Mouse (Mus musculus): ENCODE measurements at regions not wholly inside any gene's neighbourhood (a gene's known extent, or its start where the extent isn't known, plus 50 kb on each side); places are given as distances from the start of the nearest gene placed in this dataset.
A peak's percentile ranks its signal among the peaks of the same experiment; 100 is the strongest.

DNA sequence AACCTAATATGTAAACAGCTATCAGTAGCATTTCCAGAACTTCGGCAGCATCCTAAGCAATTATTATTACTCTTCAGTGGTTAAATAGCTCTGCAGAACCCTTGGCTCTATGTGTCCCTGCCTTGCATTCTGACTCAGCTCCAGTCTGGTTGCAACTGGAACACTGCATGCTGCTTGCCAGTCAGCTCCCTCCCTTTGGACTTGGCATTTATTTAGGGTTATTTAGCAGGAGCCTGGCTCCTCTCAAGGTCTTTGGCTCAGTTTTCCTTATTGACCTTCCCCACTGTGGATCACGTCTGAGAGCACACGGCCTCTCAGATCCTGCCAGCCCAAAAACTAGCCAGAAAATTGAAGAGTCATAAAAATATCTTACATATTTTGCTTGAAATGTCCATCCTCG, 217.4 kb downstream of the Speer2 start:
- 76% methylated on average over 4 of the region's 4 CpGs for WGBS
- Histone ChIP-seq H3K36me3 (ENCODE audit: control insufficient read depth, insufficient read depth) (no peaks in the 10 kb centered on the region), H3K9me3 (ENCODE audit: control insufficient read depth, low read length) (no peaks in the 10 kb centered on the region), H3K4me3 (replicated peaks; ENCODE audit: low read length) (no peak overlapping the region), H3K4me1 (replicated peaks; ENCODE audit: control insufficient read depth, insufficient read depth, low read length) (no peaks in the 10 kb centered on the region), H3K9ac (replicated peaks; ENCODE audit: low read depth, low read length) (no peak overlapping the region), H3K27me3 (replicated peaks; ENCODE audit: control insufficient read depth, insufficient read depth, low read length) (no peaks in the 10 kb centered on the region), H3K4me2 (ENCODE audit: low read length) (no peak overlapping the region), H3K27ac (ENCODE audit: low read length) (no peak overlapping the region)
- no peak for ATAC-seq

DNA sequence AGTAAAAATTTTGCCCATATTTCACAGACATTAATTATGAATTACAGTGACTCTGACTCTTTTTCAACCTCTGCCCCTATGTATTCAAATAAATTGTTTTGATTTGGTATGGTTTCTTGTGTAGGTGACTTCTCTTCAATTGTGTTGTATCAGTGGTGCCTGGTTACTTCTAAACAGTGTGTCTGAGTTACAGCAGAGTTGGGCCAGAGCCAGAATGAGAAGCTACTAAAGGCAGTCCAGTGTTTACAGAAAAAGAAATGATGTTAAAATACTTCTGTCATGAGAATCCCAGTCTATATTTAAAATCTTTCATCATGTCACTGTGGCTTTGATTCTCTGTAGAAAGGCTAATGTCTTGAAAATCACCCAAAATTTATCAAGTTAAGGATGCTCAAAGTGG, 255.8 kb downstream of the Speer2 start:
- no peaks in the 10 kb centered on the region for H3K4me1 ChIP-seq (replicated peaks; ENCODE audit: control insufficient read depth, insufficient read depth, low read length)
- H3K27me3 ChIP-seq (replicated peaks; ENCODE audit: control insufficient read depth, insufficient read depth, low read length), result no peaks in the 10 kb centered on the region
- no peak overlapping the region for H3K4me2 ChIP-seq (ENCODE audit: low read length)
- H3K9ac ChIP-seq (replicated peaks; ENCODE audit: low read depth, low read length), result no peak overlapping the region
- ATAC-seq, result no peak
- no peaks in the 10 kb centered on the region for H3K36me3 ChIP-seq (ENCODE audit: control insufficient read depth, insufficient read depth)
- H3K4me3 ChIP-seq (replicated peaks; ENCODE audit: low read length), result no peak overlapping the region
- no peaks in the 10 kb centered on the region for H3K9me3 ChIP-seq (ENCODE audit: control insufficient read depth, low read length)
- H3K27ac ChIP-seq (ENCODE audit: low read length), result no peak overlapping the region

DNA sequence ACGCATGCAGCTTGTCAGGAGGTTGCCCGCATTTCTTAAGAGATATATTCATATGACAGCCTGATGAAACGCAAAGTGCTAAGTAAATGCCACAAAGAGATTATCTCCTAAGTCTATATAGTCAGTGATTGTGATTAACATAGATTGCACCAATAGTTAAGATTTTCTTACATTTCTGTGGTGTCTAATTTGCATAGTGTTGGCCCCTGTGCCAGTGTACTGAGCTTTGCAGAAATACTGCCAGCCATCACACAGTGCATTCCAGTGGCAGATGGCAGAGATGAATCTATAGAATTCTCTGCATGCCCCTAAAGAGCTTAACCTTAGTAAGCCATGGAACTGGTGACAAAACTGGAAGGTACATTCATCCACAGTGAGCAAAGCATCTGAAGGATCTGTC, 262.6 kb downstream of the Speer2 start:
- ATAC-seq, result peak; percentile 79
- Histone ChIP-seq H3K36me3 (ENCODE audit: control insufficient read depth, insufficient read depth) (no peaks in the 10 kb centered on the region), H3K9me3 (ENCODE audit: control insufficient read depth, low read length) (no peaks in the 10 kb centered on the region), H3K4me1 (replicated peaks; ENCODE audit: control insufficient read depth, insufficient read depth, low read length) (peaks cover 4% of the 10 kb centered on the region), H3K27ac (ENCODE audit: low read length) (peak overlapping the region; percentile 14; the same call in 1 of the 2 replicates), H3K4me3 (replicated peaks; ENCODE audit: low read length) (no peak overlapping the region), H3K27me3 (replicated peaks; ENCODE audit: control insufficient read depth, insufficient read depth, low read length) (no peaks in the 10 kb centered on the region), H3K4me2 (ENCODE audit: low read length) (no peak overlapping the region), H3K9ac (replicated peaks; ENCODE audit: low read depth, low read length) (no peak overlapping the region)
- WGBS, result 41% methylated on average over 3 of the region's 3 CpGs

DNA sequence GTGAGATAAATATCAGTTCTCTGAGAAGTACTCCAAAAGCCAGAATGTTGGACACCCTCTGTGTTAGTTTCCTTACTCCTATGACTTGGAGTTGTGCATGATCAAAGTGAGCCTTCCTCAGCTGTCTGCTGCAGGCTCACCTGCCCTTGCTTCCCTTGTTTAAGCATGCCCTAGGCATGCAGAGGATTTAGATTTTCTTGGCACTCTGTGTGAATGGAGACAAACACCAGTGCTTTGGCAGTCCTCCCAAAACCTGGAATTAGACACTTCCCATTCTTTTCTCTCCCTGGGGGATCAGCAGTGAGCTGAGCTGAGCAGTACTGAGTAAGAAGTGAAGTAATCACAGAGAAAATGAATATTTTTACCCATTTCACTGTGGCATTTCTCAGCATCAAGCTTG, 286.3 kb downstream of the Speer2 start:
- no peaks in the 10 kb centered on the region for H3K9me3 ChIP-seq (ENCODE audit: control insufficient read depth, low read length)
- H3K27me3 ChIP-seq (replicated peaks; ENCODE audit: control insufficient read depth, insufficient read depth, low read length), result no peaks in the 10 kb centered on the region
- H3K4me1 ChIP-seq (replicated peaks; ENCODE audit: control insufficient read depth, insufficient read depth, low read length), result no peaks in the 10 kb centered on the region
- peak; percentile 49; the same call in 1 of the 2 replicates for ATAC-seq
- H3K4me2 ChIP-seq (ENCODE audit: low read length), result no peak overlapping the region
- H3K4me3 ChIP-seq (replicated peaks; ENCODE audit: low read length), result no peak overlapping the region
- H3K9ac ChIP-seq (replicated peaks; ENCODE audit: low read depth, low read length), result no peak overlapping the region
- no peaks in the 10 kb centered on the region for H3K36me3 ChIP-seq (ENCODE audit: control insufficient read depth, insufficient read depth)
- H3K27ac ChIP-seq (ENCODE audit: low read length), result no peak overlapping the region

DNA sequence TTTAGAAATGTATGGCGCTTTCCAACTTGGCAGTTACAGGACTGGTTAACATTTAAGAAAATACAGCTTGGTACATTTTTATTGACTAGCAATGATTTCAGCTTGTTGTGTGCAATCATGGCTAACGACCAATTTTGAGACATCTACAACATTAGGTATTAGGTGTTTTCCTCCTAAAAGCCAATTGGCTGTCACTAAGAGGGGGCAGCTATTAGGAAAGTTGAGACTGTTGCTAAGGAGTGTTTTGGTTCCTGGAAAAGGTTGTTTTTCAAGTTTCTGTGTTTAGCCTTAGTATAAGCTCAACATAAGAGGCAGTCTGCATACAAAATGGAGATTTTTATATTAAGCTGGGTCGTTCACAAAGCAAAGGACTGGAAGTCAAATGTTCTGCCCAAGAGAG, 295.4 kb downstream of the Speer2 start:
- ATAC-seq, result peak; percentile 57

GRCm38 (mm10) chr16:69567420-69568179, 295.9 kb downstream of the Speer2 start:
- H3K9ac ChIP-seq (replicated peaks; ENCODE audit: low read depth, low read length), result no peak overlapping the region
- no peaks in the 10 kb centered on the region for H3K36me3 ChIP-seq (ENCODE audit: control insufficient read depth, insufficient read depth)
- WGBS, result 37% methylated on average over 2 of the region's 2 CpGs
- no peaks in the 10 kb centered on the region for H3K27me3 ChIP-seq (replicated peaks; ENCODE audit: control insufficient read depth, insufficient read depth, low read length)
- no peaks in the 10 kb centered on the region for H3K9me3 ChIP-seq (ENCODE audit: control insufficient read depth, low read length)
- no peak overlapping the region for H3K4me3 ChIP-seq (replicated peaks; ENCODE audit: low read length)
- no peaks in the 10 kb centered on the region for H3K4me1 ChIP-seq (replicated peaks; ENCODE audit: control insufficient read depth, insufficient read depth, low read length)
- H3K4me2 ChIP-seq (ENCODE audit: low read length), result no peak overlapping the region
- H3K27ac ChIP-seq (ENCODE audit: low read length), result no peak overlapping the region
- peak; percentile 94 for ATAC-seq

More for the DNA sequence above, 295.4 kb downstream of the Speer2 start:
- Histone ChIP-seq H3K36me3 (ENCODE audit: control insufficient read depth, insufficient read depth) (no peaks in the 10 kb centered on the region), H3K9me3 (ENCODE audit: control insufficient read depth, low read length) (no peaks in the 10 kb centered on the region), H3K4me1 (replicated peaks; ENCODE audit: control insufficient read depth, insufficient read depth, low read length) (no peaks in the 10 kb centered on the region), H3K27me3 (replicated peaks; ENCODE audit: control insufficient read depth, insufficient read depth, low read length) (no peaks in the 10 kb centered on the region), H3K4me3 (replicated peaks; ENCODE audit: low read length) (no peak overlapping the region), H3K27ac (ENCODE audit: low read length) (no peak overlapping the region), H3K4me2 (ENCODE audit: low read length) (no peak overlapping the region), H3K9ac (replicated peaks; ENCODE audit: low read depth, low read length) (no peak overlapping the region)
- 43% methylated on average over 3 of the region's 3 CpGs for WGBS

All from forebrain, embryonic 16.5 days (tissue).